Comparison of ENCODE assay signal across 17 mouse cellular contexts in the genomic region with DNA sequence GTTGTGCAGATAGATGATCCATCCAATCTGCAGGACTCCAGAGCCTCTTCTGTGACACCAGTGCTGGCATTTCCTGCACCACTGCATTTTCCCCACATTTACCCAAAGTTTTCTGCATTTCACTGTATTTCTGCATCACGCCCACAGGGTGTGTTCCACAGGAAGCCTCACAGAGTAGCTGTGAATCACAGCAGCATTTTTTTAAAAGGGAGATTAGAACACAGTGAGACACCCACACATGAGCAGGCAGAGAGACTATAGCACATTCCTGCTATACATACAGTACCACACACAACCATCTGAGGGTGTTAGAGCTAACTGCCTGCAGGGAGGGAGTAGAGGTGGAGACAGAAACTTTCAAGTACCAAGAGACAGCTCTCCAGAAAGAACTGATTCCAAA.
DNase-seq lines count a peak whose midpoint lies in the region; ATAC-seq lines count a peak whose summit lies in the region.
"Had no signal": no experiment of that assay in that cellular context is flagged by ENCODE, and none has a peak within 500 bp of the region (broad histone marks: within the 10 kb centered on the region; RNA-seq: fewer than 3 reads in every experiment).

No protein-coding gene starts in this region.

- ATAC-seq in heart, embryonic 12.5 days (ENCODE audit: insufficient number of reproducible peaks, low FRiP score): no peak
- ATAC-seq: midbrain, embryonic 16.5 days had no signal

- H3K4me1 ChIP-seq in heart, embryonic 12.5 days (replicated peaks): peaks cover 24% of the 10 kb centered on the region
- H3K4me1 ChIP-seq: liver, embryonic 15.5 days; megakaryocyte, embryonic 14.5 days had no signal

- no peaks in the 10 kb centered on the region for H3K9me3 ChIP-seq in heart, embryonic 12.5 days (replicated peaks)
- H3K9me3 ChIP-seq: heart, embryonic 10.5 days; liver, embryonic 15.5 days had no signal

- no peaks in the 10 kb centered on the region for H3K27me3 ChIP-seq in heart, embryonic 12.5 days (replicated peaks)
- H3K27me3 ChIP-seq: liver, embryonic 15.5 days; megakaryocyte, embryonic 14.5 days had no signal

- WGBS in heart, embryonic 12.5 days: 61% methylated on average over 1 of the region's 1 CpGs

- H3K4me3 ChIP-seq in heart, embryonic 12.5 days: no peak overlapping the region
- H3K4me3 ChIP-seq: heart, embryonic 10.5 days; liver, embryonic 15.5 days; megakaryocyte, embryonic 14.5 days had no signal

- H3K27ac ChIP-seq in heart, embryonic 12.5 days (ENCODE audit: poor library complexity, severe bottlenecking): peak overlapping the region; percentile 57; the same call in 1 of the 2 replicates
- H3K27ac ChIP-seq: heart, embryonic 10.5 days; liver, embryonic 15.5 days had no signal

- H3K36me3 ChIP-seq in heart, embryonic 12.5 days: no peaks in the 10 kb centered on the region
- H3K36me3 ChIP-seq: heart, embryonic 10.5 days; liver, embryonic 15.5 days had no signal

- H3K4me2 ChIP-seq in heart, embryonic 12.5 days: no peak overlapping the region
- H3K4me2 ChIP-seq: liver, embryonic 15.5 days had no signal

- no peak for DNase-seq in heart, adult 8-10 months (ENCODE audit: low spot score)
- peak; percentile 61 to 67 for DNase-seq in right cerebral cortex, adult 2 months (ENCODE audit: low spot score in 2 of 2)
- no peak for DNase-seq in right cerebral cortex, postnatal 14 days
- peak; percentile 43 to 52 for DNase-seq in left cerebral cortex, adult 9 months (ENCODE audit: low spot score in 2 of 2)
- DNase-seq in thymus, adult 18-20 months: no peak
- no peak for DNase-seq in adrenal gland, postnatal 36 days
- DNase-seq: adrenal gland, postnatal 25 days; cerebellum, adult 8-10 months; kidney, adult 2 months; kidney, postnatal 14 days; retina, postnatal 1 day; thymus, postnatal 4 days had no signal

- no peak overlapping the region for H3K9ac ChIP-seq in heart, embryonic 12.5 days
- H3K9ac ChIP-seq: liver, embryonic 15.5 days had no signal

Comparison
In these comparisons a context has a peak if more than half of its experiments do, and no peak if none do; other contexts are left out.
1. DNase-seq: peak in right cerebral cortex, adult 2 months (2 of 2) and left cerebral cortex, adult 9 months (2 of 2); none in heart, adult 8-10 months (single experiment), right cerebral cortex, postnatal 14 days (single experiment), thymus, adult 18-20 months (0 of 2) and adrenal gland, postnatal 36 days (0 of 2).